Mouse (Mus musculus): Measurements from ENCODE around the gene Zfp446. TPM values are rescaled to one million over a fixed set of nuclear protein-coding genes. Genes with fewer than 3 reads are reported as not detected.

Zfp446 gene
- total and polyA plus RNA-seq, 3 experiments: 7.8 to 12.9 (median 12.8) TPM

- no peak for DNase-seq (ENCODE audit: extremely low read depth)
- no peaks in the 10 kb centered on the region for H3K36me3 ChIP-seq (replicated peaks in 1 of 2; ENCODE audit: control insufficient read depth in 1 of 2, insufficient read depth in 1 of 2, low read length in 1 of 2)
- H3K9me3 ChIP-seq (replicated peaks; ENCODE audit: low read length): no peaks in the 10 kb centered on the region
- dilution Hi-C loops (cut with MboI; ENCODE audit: extremely low pct_ligation_motif_present, extremely low pct_unique_long_range_greater_than_20kb, low sequenced_read_pairs): no loop called here
- in situ Hi-C loops (cut with MboI; ENCODE audit: low pct_ligation_motif_present, low pct_unique_long_range_greater_than_20kb, low sequenced_read_pairs): no loop called here
- peak overlapping the region; percentile 67 to 87 (median 78) for H3K4me3 ChIP-seq (replicated peaks in 1 of 3; ENCODE audit: low read depth in 2 of 3, low read length in 2 of 3, poor library complexity in 1 of 3)
- no peaks in the 10 kb centered on the region for H3K79me2 ChIP-seq (replicated peaks; ENCODE audit: control insufficient read depth, extremely low read depth, insufficient read depth, poor library complexity, severe bottlenecking)
- peak overlapping the region; percentile 87 for H3K9ac ChIP-seq (ENCODE audit: insufficient read depth, low read depth)
- TF ChIP-seq TBP (conservative IDR thresholded peaks at IDR 0.05; ENCODE audit: low read depth, low read length) (no peak; the same call in 1 of the 2 replicates), SIN3A (IDR thresholded peaks at IDR 0.05; ENCODE audit: low read length) (peak; percentile 3), JUND (conservative IDR thresholded peaks at IDR 0.05; ENCODE audit: low read depth, low read length) (no peak), IRF4 (IDR thresholded peaks at IDR 0.05; ENCODE audit: low read depth, low read length) (peak; percentile 4; the same call in 1 of the 2 replicates), CTCF (conservative IDR thresholded peaks at IDR 0.05 in 1 of 2, IDR thresholded peaks at IDR 0.05 in 1 of 2; ENCODE audit: low read depth in 2 of 2, low read length in 2 of 2) (no peak)
- H3K27ac ChIP-seq (ENCODE audit: insufficient read depth, low read depth): peak overlapping the region; percentile 33
- peaks cover 0 to 33% of the 10 kb centered on the region in 2 experiments; a peak in 3 of 4 replicates for H3K4me1 ChIP-seq (ENCODE audit: control insufficient read depth in 1 of 2, insufficient read depth in 2 of 2)
- H3K27me3 ChIP-seq (replicated peaks): no peaks in the 10 kb centered on the region
- peak overlapping the region; percentile 89 for H3K4me2 ChIP-seq (ENCODE audit: insufficient read depth, low read depth, poor library complexity, severe bottlenecking)
Measured at GRCm38 (mm10) chr7:12949872-12950229, 27.8 kb upstream of the Zfp446 start.

GRCm38 (mm10) chr7:12954896-12955295 is 22.8 kb upstream of the Zfp446 start:
- in situ Hi-C loops (cut with MboI; ENCODE audit: low pct_ligation_motif_present, low pct_unique_long_range_greater_than_20kb, low sequenced_read_pairs) (no loop called here), dilution Hi-C loops (cut with MboI; ENCODE audit: extremely low pct_ligation_motif_present, extremely low pct_unique_long_range_greater_than_20kb, low sequenced_read_pairs) (no loop called here)
- Histone ChIP-seq H3K4me3 (replicated peaks in 1 of 3; ENCODE audit: low read depth in 2 of 3, low read length in 2 of 3, poor library complexity in 1 of 3) (no peak overlapping the region), H3K9ac (ENCODE audit: insufficient read depth, low read depth) (no peak overlapping the region), H3K4me1 (ENCODE audit: control insufficient read depth in 1 of 2, insufficient read depth in 2 of 2) (peaks cover 0 to 27% of the 10 kb centered on the region in 2 experiments; a peak in 2 of 4 replicates), H3K9me3 (replicated peaks; ENCODE audit: low read length) (no peaks in the 10 kb centered on the region), H3K27me3 (replicated peaks) (no peaks in the 10 kb centered on the region), H3K27ac (ENCODE audit: insufficient read depth, low read depth) (no peak overlapping the region), H3K4me2 (ENCODE audit: insufficient read depth, low read depth, poor library complexity, severe bottlenecking) (no peak overlapping the region), H3K36me3 (replicated peaks in 1 of 2; ENCODE audit: control insufficient read depth in 1 of 2, insufficient read depth in 1 of 2, low read length in 1 of 2) (no peaks in the 10 kb centered on the region), H3K79me2 (replicated peaks; ENCODE audit: control insufficient read depth, extremely low read depth, insufficient read depth, poor library complexity, severe bottlenecking) (no peaks in the 10 kb centered on the region)
- peak; percentile 53 for DNase-seq (ENCODE audit: extremely low read depth)
- no peak for TF ChIP-seq USF2 (conservative IDR thresholded peaks at IDR 0.05; ENCODE audit: low read depth, low read length)
- TF ChIP-seq RAD21 (IDR thresholded peaks at IDR 0.05; ENCODE audit: low read depth, low read length): peak; percentile 56
- TF ChIP-seq JUN (IDR thresholded peaks at IDR 0.05; ENCODE audit: insufficient read depth, low read depth, low read length): no peak
- no peak for TF ChIP-seq POLR2AphosphoS2 (IDR thresholded peaks at IDR 0.05; ENCODE audit: low read depth, low read length)
- TF ChIP-seq MXI1 (IDR thresholded peaks at IDR 0.05; ENCODE audit: low read depth, low read length): no peak
- no peak for TF ChIP-seq PAX5 (IDR thresholded peaks at IDR 0.05; ENCODE audit: low read length)
- no peak for TF ChIP-seq KAT2A (IDR thresholded peaks at IDR 0.05; ENCODE audit: insufficient replicate concordance, low read length)
- TF ChIP-seq CTCF (conservative IDR thresholded peaks at IDR 0.05 in 1 of 2, IDR thresholded peaks at IDR 0.05 in 1 of 2; ENCODE audit: low read depth in 2 of 2, low read length in 2 of 2): peak in 1 of 2 experiments; percentile 76; a peak in 2 of 4 replicates
- 0 out of 2 replicates have a peak, but pooled peaks have one; percentile 32 for TF ChIP-seq TCF12 (IDR thresholded peaks at IDR 0.05; ENCODE audit: low read depth, low read length)
- TF ChIP-seq MAX (IDR thresholded peaks at IDR 0.05; ENCODE audit: low read length): peak; percentile 52; the same call in 1 of the 2 replicates
- TF ChIP-seq E2F4 (IDR thresholded peaks at IDR 0.05; ENCODE audit: insufficient replicate concordance, low read depth, low read length): no peak
- TF ChIP-seq POLR2A (IDR thresholded peaks at IDR 0.05; ENCODE audit: low read depth, low read length): no peak
- no peak for TF ChIP-seq ZMIZ1 (IDR thresholded peaks at IDR 0.05; ENCODE audit: low read depth, low read length)
- TF ChIP-seq UBTF (IDR thresholded peaks at IDR 0.05; ENCODE audit: low read depth, low read length): no peak
- TF ChIP-seq MEF2A (IDR thresholded peaks at IDR 0.05; ENCODE audit: borderline replicate concordance, low read depth, low read length): no peak
- TF ChIP-seq SMC3 (IDR thresholded peaks at IDR 0.05; ENCODE audit: low read depth, low read length): peak; percentile 56
- no peak for TF ChIP-seq IRF4 (IDR thresholded peaks at IDR 0.05; ENCODE audit: low read depth, low read length)
- 0 out of 2 replicates have a peak, but pooled peaks have one; percentile 7 for TF ChIP-seq ZNF384 (IDR thresholded peaks at IDR 0.05; ENCODE audit: low read depth, low read length)
- no peak for TF ChIP-seq JUND (conservative IDR thresholded peaks at IDR 0.05; ENCODE audit: low read depth, low read length)
- no peak for TF ChIP-seq NRF1 (IDR thresholded peaks at IDR 0.05; ENCODE audit: low read depth, low read length)
- no peak for TF ChIP-seq TBP (conservative IDR thresholded peaks at IDR 0.05; ENCODE audit: low read depth, low read length)
- peak; percentile 94 for TF ChIP-seq MYC (IDR thresholded peaks at IDR 0.05; ENCODE audit: low read depth, low read length)
- no peak for TF ChIP-seq NELFE (IDR thresholded peaks at IDR 0.05; ENCODE audit: low read depth, low read length)
- TF ChIP-seq ZKSCAN1 (IDR thresholded peaks at IDR 0.05; ENCODE audit: borderline replicate concordance, low read depth, low read length): no peak
- no peak for TF ChIP-seq BHLHE40 (IDR thresholded peaks at IDR 0.05; ENCODE audit: low read depth, low read length)
- no peak for TF ChIP-seq MAZ (IDR thresholded peaks at IDR 0.05; ENCODE audit: low read depth, low read length)
- no peak for TF ChIP-seq GABPA (IDR thresholded peaks at IDR 0.05; ENCODE audit: insufficient replicate concordance, low read depth, low read length)
- TF ChIP-seq USF1 (IDR thresholded peaks at IDR 0.05; ENCODE audit: low read depth, low read length): no peak
- TF ChIP-seq ZC3H11A (IDR thresholded peaks at IDR 0.05; ENCODE audit: low read depth, low read length): no peak
- TF ChIP-seq CHD1 (IDR thresholded peaks at IDR 0.05; ENCODE audit: low read depth, low read length): no peak
- no peak for TF ChIP-seq HCFC1 (IDR thresholded peaks at IDR 0.05; ENCODE audit: low read depth, low read length)
- no peak for TF ChIP-seq ETS1 (conservative IDR thresholded peaks at IDR 0.05; ENCODE audit: low read depth, low read length)

Measured in CH12.LX (cell line).